Mouse (Mus musculus) small intestine, adult 2 months (tissue): ENCODE measurements around the gene Tspan12. TPM values are rescaled to one million over a fixed set of nuclear protein-coding genes. Genes with fewer than 3 reads are reported as not detected.

Source experiments
- H3K27ac ChIP-seq: fragments of 200-500 bp; 2 replicates; pipeline ENCODE4 v1.5.1; 2012; ENCODE audit warnings: low read depth, low read length, control low read depth, inconsistent platforms; ENCODE audit not compliant: insufficient read depth
- H3K27me3 ChIP-seq: fragments of 200-500 bp; 2 replicates; pipeline ENCODE4 v1.6.1; 2012; ENCODE audit warnings: mild to moderate bottlenecking, moderate library complexity, low read length, inconsistent platforms; ENCODE audit not compliant: control insufficient read depth, insufficient read depth
- H3K36me3 ChIP-seq: fragments of 200-500 bp; 2 replicates; pipeline ENCODE4 v1.6.1; 2012; ENCODE audit warnings: mild to moderate bottlenecking, low read length, control low read depth, inconsistent platforms; ENCODE audit not compliant: control insufficient read depth, insufficient read depth
- H3K4me1 ChIP-seq: fragments of 200-500 bp; 2 replicates; pipeline ENCODE4 v1.6.1; 2012; ENCODE audit warnings: low read length, inconsistent platforms, mixed read lengths; ENCODE audit not compliant: control insufficient read depth, insufficient read depth, insufficient read length
- H3K4me3 ChIP-seq: fragments of 200-500 bp; 2 replicates; pipeline ENCODE4 v1.5.1; 2012; ENCODE audit warnings: low read depth, mild to moderate bottlenecking, control low read depth, inconsistent platforms, low read length, moderate library complexity
- CTCF ChIP-seq: fragments of 200-500 bp; IDR thresholded peaks from 2 replicates; pipeline ENCODE4 v1.5.1; 2012; ENCODE audit warnings: low read depth, mild to moderate bottlenecking, control low read depth, inconsistent platforms, low read length, moderate library complexity, mixed read lengths; ENCODE audit not compliant: insufficient replicate concordance, insufficient read length; ENCODE audit errors: extremely low read depth
- POLR2A ChIP-seq: fragments of 200-500 bp; IDR thresholded peaks from 2 replicates; pipeline ENCODE4 v1.6.1; 2012; ENCODE audit warnings: low read depth, mild to moderate bottlenecking, control low read depth, inconsistent platforms, low read length, moderate library complexity
- WGBS: fragments of 180-500 bp; shearing (Covaris S2); methylation state at CpG from one replicate; pipeline ENCODE4 v1.1.7; 2018; 5-methylcytosine and 5-hydroxymethylcytosine counted together
- polyA plus RNA-seq: library from polyadenylated mRNA; depleted of rRNA; stranded (reverse); fragments of >200 nt; gene quantifications from 2 replicates; pipeline ENCODE4 v1.2.3, GENCODE M21; 2012

Gene Tspan12
- polyA plus RNA-seq, 1 experiment = 1.3 TPM

DNA sequence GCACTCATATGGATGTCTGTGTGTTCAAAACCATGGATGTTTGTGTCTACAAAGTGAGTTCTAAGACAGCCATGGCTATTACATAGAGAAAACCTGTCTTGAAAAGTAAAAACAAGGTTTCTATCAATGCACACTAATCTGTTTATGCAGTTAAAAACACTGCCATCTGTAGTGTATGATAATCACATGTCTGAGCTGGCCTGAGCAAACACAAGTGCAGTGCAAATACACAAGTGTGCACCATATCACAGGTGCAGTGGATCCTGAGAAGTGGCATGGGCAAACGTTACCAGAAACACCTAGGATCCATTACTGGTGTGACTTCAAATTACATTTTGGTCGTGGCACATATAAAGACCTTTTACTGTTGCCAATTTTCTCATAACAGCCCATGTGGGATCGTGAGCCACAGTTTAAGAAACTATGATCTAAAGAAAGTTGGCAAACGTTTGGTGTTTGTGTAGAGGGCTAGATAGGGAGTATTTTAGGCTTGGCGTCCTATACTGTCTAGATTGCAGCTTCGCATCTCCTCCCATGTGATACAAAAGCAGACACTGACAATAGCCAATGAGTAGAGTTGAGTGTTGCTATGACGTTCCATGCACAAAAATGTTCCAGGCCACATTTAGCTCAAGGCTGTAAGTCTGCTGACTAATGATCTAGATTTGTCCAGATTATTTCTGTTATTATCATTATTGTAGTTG, 78.0 kb downstream of the Tspan12 start:
- no peak for TF ChIP-seq POLR2A
- TF ChIP-seq CTCF = no peak
- 76% methylated on average over 7 of the region's 7 CpGs for WGBS

GRCm38 (mm10) chr6:21769447-21769809, 82.9 kb downstream of the Tspan12 start:
- Histone ChIP-seq H3K36me3 (no peaks in the 10 kb centered on the region), H3K4me3 (no peak overlapping the region), H3K27me3 (no peaks in the 10 kb centered on the region), H3K4me1 (no peaks in the 10 kb centered on the region), H3K27ac (no peak overlapping the region)
- TF ChIP-seq POLR2A (no peak), CTCF (no peak)
- WGBS = 28% methylated on average over 1 of the region's 1 CpGs

More for the DNA sequence above, 78.0 kb downstream of the Tspan12 start:
- Histone ChIP-seq H3K4me1 (no peaks in the 10 kb centered on the region), H3K4me3 (no peak overlapping the region), H3K27ac (no peak overlapping the region), H3K36me3 (no peaks in the 10 kb centered on the region), H3K27me3 (no peaks in the 10 kb centered on the region)

GRCm38 (mm10) chr6:21768745-21769446, 83.4 kb downstream of the Tspan12 start:
- Histone ChIP-seq H3K27me3 (no peaks in the 10 kb centered on the region), H3K4me3 (no peak overlapping the region), H3K36me3 (no peaks in the 10 kb centered on the region), H3K27ac (no peak overlapping the region), H3K4me1 (no peaks in the 10 kb centered on the region)
- TF ChIP-seq CTCF (no peak), POLR2A (no peak)
- WGBS = 47% methylated on average over 9 of the region's 9 CpGs

DNA sequence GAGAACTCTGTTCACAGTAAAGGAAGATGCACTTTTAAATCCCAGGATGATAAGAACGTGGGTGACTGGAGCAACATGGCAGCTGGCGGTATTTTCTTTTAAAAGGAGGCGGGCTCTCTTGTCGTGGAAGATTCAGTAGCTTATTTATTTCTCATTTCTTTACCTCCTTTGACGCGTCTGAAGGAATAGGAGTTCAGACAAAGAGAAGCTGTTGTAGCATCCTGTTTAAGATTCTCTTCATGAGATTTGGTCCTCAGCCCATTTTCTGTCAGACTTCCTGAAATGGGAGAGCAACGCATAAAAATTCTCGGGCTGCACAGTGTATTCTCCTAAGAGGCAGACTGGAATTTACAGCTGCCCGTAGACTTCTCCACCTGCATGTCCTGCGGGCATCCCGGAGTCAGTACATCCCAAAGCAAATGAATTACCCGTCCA, 84.5 kb downstream of the Tspan12 start:
- Histone ChIP-seq H3K4me3 (no peak overlapping the region), H3K36me3 (no peaks in the 10 kb centered on the region), H3K27me3 (no peaks in the 10 kb centered on the region), H3K27ac (no peak overlapping the region), H3K4me1 (no peaks in the 10 kb centered on the region)
- TF ChIP-seq POLR2A = no peak
- TF ChIP-seq CTCF = no peak
- 86% methylated on average over 12 of the region's 12 CpGs for WGBS

- Histone ChIP-seq H3K27me3 (no peaks in the 10 kb centered on the region), H3K4me1 (no peaks in the 10 kb centered on the region), H3K4me3 (no peak overlapping the region), H3K36me3 (no peaks in the 10 kb centered on the region), H3K27ac (no peak overlapping the region)
- 83% methylated on average over 1 of the region's 1 CpGs for WGBS
- TF ChIP-seq CTCF (no peak), POLR2A (no peak)
Observed at GRCm38 (mm10) chr6:21747536-21747935, 104.8 kb downstream of the Tspan12 start.

DNA sequence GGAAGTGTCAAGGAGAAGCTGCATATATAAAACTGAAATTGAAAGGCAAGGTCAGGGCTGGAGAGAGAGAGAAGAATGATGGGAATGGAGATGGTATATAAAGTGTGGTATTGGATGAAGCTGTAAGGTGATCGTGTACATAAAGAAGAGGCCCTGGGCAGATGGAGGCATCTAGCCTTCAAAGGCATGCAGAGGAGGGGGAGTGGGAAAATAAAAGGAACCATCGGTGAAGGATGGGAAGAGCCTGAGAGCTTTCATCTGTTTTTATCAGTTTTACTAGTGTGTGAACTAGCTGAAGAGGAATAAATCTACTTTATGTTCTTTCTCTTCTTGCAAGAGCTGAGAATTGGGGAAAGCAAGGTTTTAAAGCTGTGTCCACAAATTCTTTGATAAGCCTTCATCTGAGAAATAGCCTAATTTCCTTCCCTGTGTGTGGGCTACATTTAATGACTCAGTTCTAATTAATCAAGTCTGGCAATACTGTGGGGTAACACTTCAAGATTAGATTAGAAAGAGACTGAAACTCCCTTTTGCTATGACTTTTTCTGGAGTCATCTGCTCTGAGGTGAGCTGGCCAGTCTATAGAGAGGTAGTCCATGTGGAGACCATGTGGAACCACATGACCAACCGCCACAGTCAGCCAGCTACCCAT, 107.6 kb downstream of the Tspan12 start:
- Histone ChIP-seq H3K4me3 (no peak overlapping the region), H3K27me3 (no peaks in the 10 kb centered on the region), H3K36me3 (no peaks in the 10 kb centered on the region), H3K27ac (no peak overlapping the region), H3K4me1 (no peaks in the 10 kb centered on the region)
- 69% methylated on average over 3 of the region's 3 CpGs for WGBS
- TF ChIP-seq CTCF (no peak), POLR2A (no peak)

GRCm38 (mm10) chr6:21740606-21741005, 111.7 kb downstream of the Tspan12 start:
- H3K4me3 ChIP-seq = no peak overlapping the region
- no peaks in the 10 kb centered on the region for H3K4me1 ChIP-seq
- no peak overlapping the region for H3K27ac ChIP-seq
- no peaks in the 10 kb centered on the region for H3K36me3 ChIP-seq
- no peaks in the 10 kb centered on the region for H3K27me3 ChIP-seq
- TF ChIP-seq CTCF = no peak
- TF ChIP-seq POLR2A = no peak
- WGBS = 47% methylated on average over 2 of the region's 2 CpGs
